Mouse (Mus musculus): ENCODE data around the gene Tmem183a. TPM values are rescaled to one million over a fixed set of nuclear protein-coding genes. Genes with fewer than 3 reads are reported as not detected.

The Tmem183a gene
- polyA plus RNA-seq, 1 experiment from 2014 or later = 62.9 TPM

GRCm38 (mm10) chr1:134333371-134334110 lies 28.2 kb downstream of the Tmem183a start:
- Histone ChIP-seq H3K4me3 (no peak overlapping the region), H3K4me2 (no peak overlapping the region), H3K27ac (no peak overlapping the region), H3K9me3 (replicated peaks) (no peaks in the 10 kb centered on the region), H3K27me3 (replicated peaks) (peaks cover 30% of the 10 kb centered on the region; the same call in 1 of the 2 replicates), H3K36me3 (no peaks in the 10 kb centered on the region), H3K4me1 (peaks cover 41% of the 10 kb centered on the region), H3K9ac (no peak overlapping the region)
- no peak for ATAC-seq
- WGBS (ENCODE audit: insufficient replicate concordance) = 68% methylated on average over 10 of the region's 10 CpGs

GRCm38 (mm10) chr1:134332770-134333271 lies 29.0 kb downstream of the Tmem183a start, which contains the start of gene Ppfia4:
TSS of gene Ppfia4 (minus strand) at chr1:134332928.
- no peak for ATAC-seq
- no peak within 1 kb of the TSS for H3K27ac ChIP-seq
- no peak within 1 kb of the TSS for H3K9ac ChIP-seq
- peaks cover 41% of the 10 kb centered on the region for H3K4me1 ChIP-seq
- no peak within 1 kb of the TSS for H3K4me3 ChIP-seq
- peaks cover 36% of the 10 kb centered on the region for H3K27me3 ChIP-seq (replicated peaks)
- no peaks in the 10 kb centered on the region for H3K36me3 ChIP-seq
- no peak within 1 kb of the TSS for H3K4me2 ChIP-seq
- H3K9me3 ChIP-seq (replicated peaks) = no peaks in the 10 kb centered on the region
- WGBS (ENCODE audit: insufficient replicate concordance) = 33% methylated on average over 13 of the region's 13 CpGs

DNA sequence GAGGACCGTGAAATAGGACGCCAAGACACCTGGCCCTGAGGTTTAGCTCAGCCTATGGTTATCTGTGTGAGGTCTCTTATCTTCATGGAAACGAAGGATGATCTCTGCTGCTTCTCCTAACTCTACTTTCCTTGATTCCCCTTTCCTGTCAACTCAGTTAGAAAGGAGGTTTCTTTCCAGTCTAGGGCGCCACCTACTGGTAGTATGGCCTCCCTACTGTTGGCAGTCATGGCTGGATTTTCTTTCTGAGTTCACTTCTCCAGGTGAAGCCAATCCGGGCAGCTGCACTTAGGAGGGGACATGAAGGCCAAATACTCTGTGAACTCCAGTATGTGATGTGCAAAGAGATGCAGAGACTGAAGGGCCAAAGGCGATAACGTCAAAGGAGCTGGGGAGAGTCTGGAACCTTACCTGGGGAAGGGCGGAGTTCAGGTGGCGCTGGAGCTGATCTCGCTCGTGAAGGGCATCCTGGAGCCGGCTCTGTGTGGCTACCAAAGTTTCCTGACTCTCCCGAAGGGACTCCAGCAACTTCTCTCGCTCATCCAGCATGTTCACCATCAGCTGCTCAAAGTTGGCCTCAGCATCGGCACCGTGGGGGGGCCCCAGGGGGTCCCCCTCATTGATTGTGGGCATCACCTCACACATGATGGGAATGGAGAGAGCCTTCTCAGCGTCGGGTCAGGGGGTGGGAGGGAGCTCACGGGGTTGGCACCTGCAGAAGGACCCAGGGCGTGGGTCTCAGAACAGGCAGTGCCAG lies 29.7 kb downstream of the Tmem183a start:
- Histone ChIP-seq H3K9ac (no peak overlapping the region), H3K4me1 (peaks cover 41% of the 10 kb centered on the region), H3K9me3 (replicated peaks) (no peaks in the 10 kb centered on the region), H3K4me2 (no peak overlapping the region), H3K4me3 (no peak overlapping the region), H3K27ac (no peak overlapping the region), H3K27me3 (replicated peaks) (peaks cover 36% of the 10 kb centered on the region), H3K36me3 (no peaks in the 10 kb centered on the region)
- WGBS (ENCODE audit: insufficient replicate concordance) = 42% methylated on average over 20 of the region's 20 CpGs
- no peak for ATAC-seq

GRCm38 (mm10) chr1:134326841-134327346 lies 34.9 kb downstream of the Tmem183a start:
- WGBS (ENCODE audit: insufficient replicate concordance) = 68% methylated on average over 12 of the region's 12 CpGs
- Histone ChIP-seq H3K4me2 (no peak overlapping the region), H3K36me3 (no peaks in the 10 kb centered on the region), H3K9ac (no peak overlapping the region), H3K4me3 (no peak overlapping the region), H3K4me1 (no peaks in the 10 kb centered on the region), H3K9me3 (replicated peaks) (no peaks in the 10 kb centered on the region), H3K27me3 (replicated peaks) (peaks cover 26% of the 10 kb centered on the region), H3K27ac (no peak overlapping the region)
- ATAC-seq = no peak

- Histone ChIP-seq H3K9ac (no peak overlapping the region), H3K4me2 (no peak overlapping the region), H3K9me3 (replicated peaks) (no peaks in the 10 kb centered on the region), H3K27ac (no peak overlapping the region), H3K27me3 (replicated peaks) (0 out of 2 replicates have a peak, but pooled peaks cover 6% of the 10 kb centered on the region), H3K4me1 (no peaks in the 10 kb centered on the region), H3K4me3 (no peak overlapping the region), H3K36me3 (no peaks in the 10 kb centered on the region)
- 69% methylated on average over 6 of the region's 6 CpGs for WGBS (ENCODE audit: insufficient replicate concordance)
- ATAC-seq = no peak
Observed at GRCm38 (mm10) chr1:134322591-134322990, 39.2 kb downstream of the Tmem183a start.

- Histone ChIP-seq H3K9me3 (replicated peaks) (no peaks in the 10 kb centered on the region), H3K27me3 (replicated peaks) (0 out of 2 replicates have a peak, but pooled peaks cover 6% of the 10 kb centered on the region), H3K36me3 (no peaks in the 10 kb centered on the region), H3K4me2 (no peak overlapping the region), H3K9ac (no peak overlapping the region), H3K4me3 (no peak overlapping the region), H3K4me1 (no peaks in the 10 kb centered on the region), H3K27ac (no peak overlapping the region)
- ATAC-seq = no peak
- 66% methylated on average over 14 of the region's 14 CpGs for WGBS (ENCODE audit: insufficient replicate concordance)
Observed at GRCm38 (mm10) chr1:134320691-134321301, 41.0 kb downstream of the Tmem183a start.

DNA sequence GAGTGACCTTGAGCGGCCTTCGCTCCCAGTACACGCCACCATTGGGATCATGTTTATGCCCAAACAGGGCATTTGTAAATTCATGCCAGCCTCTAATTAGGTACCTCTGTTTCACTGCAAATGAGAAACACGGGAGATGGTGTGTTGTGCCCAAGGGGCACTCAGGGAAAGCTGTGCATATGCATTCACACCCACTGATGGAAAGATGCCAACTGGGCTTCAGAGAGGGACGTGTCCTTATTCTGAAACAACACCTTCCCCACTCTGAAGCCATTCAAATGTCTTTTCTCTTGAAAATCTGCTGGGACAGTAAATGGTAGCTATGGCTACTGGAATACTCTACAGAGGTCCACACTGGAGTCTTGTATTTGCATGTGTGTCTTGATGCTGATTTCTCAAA lies 43.5 kb downstream of the Tmem183a start:
- Histone ChIP-seq H3K4me3 (no peak overlapping the region), H3K9me3 (replicated peaks) (no peaks in the 10 kb centered on the region), H3K27me3 (replicated peaks) (0 out of 2 replicates have a peak, but pooled peaks cover 6% of the 10 kb centered on the region), H3K4me2 (no peak overlapping the region), H3K36me3 (no peaks in the 10 kb centered on the region), H3K27ac (no peak overlapping the region), H3K4me1 (no peaks in the 10 kb centered on the region), H3K9ac (no peak overlapping the region)
- no peak for ATAC-seq
- WGBS (ENCODE audit: insufficient replicate concordance) = 74% methylated on average over 5 of the region's 5 CpGs

DNA sequence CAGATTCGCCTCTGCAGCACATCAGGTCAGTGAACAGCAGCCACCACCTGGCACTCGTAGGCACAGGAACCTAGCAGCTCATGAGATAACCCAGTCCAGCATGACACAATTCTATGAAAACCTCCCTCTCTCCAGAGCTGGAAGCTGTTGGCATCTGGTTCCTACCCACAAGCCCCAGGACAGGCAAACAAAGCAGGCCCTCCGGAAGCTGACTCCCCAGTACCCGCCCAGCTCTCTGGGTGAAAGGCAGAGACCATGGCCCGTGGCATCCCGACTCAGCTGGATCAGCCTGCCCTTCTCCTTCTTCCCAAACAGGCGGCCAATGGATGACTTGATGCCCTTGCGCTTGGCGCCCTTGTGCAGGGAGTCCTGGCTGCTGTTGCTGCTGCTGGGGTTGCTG lies 45.4 kb downstream of the Tmem183a start:
- Histone ChIP-seq H3K9ac (no peak overlapping the region), H3K36me3 (no peaks in the 10 kb centered on the region), H3K9me3 (replicated peaks) (no peaks in the 10 kb centered on the region), H3K4me3 (no peak overlapping the region), H3K27me3 (replicated peaks) (no peaks in the 10 kb centered on the region), H3K4me2 (no peak overlapping the region), H3K4me1 (no peaks in the 10 kb centered on the region), H3K27ac (no peak overlapping the region)
- WGBS (ENCODE audit: insufficient replicate concordance) = 68% methylated on average over 9 of the region's 9 CpGs
- ATAC-seq = no peak

GRCm38 (mm10) chr1:134315181-134315580 lies 46.6 kb downstream of the Tmem183a start:
- Histone ChIP-seq H3K27me3 (replicated peaks) (no peaks in the 10 kb centered on the region; the same call in 1 of the 2 replicates), H3K4me2 (no peak overlapping the region), H3K27ac (no peak overlapping the region), H3K4me1 (no peaks in the 10 kb centered on the region), H3K9me3 (replicated peaks) (no peaks in the 10 kb centered on the region), H3K36me3 (no peaks in the 10 kb centered on the region), H3K9ac (no peak overlapping the region), H3K4me3 (no peak overlapping the region)
- no peak for ATAC-seq
- 55% methylated on average over 5 of the region's 5 CpGs for WGBS (ENCODE audit: insufficient replicate concordance)

- WGBS (ENCODE audit: insufficient replicate concordance) = 73% methylated on average over 7 of the region's 7 CpGs
- no peak for ATAC-seq
- H3K4me3 ChIP-seq = no peak overlapping the region
Observed at GRCm38 (mm10) chr1:134311760-134312159, 50.0 kb downstream of the Tmem183a start.

GRCm38 (mm10) chr1:134310729-134311128 lies 51.0 kb downstream of the Tmem183a start:
- Histone ChIP-seq H3K4me1 (no peaks in the 10 kb centered on the region), H3K36me3 (no peaks in the 10 kb centered on the region), H3K9ac (no peak overlapping the region), H3K27me3 (replicated peaks) (no peaks in the 10 kb centered on the region; the same call in 1 of the 2 replicates), H3K4me2 (no peak overlapping the region), H3K27ac (no peak overlapping the region), H3K4me3 (no peak overlapping the region), H3K9me3 (replicated peaks) (no peaks in the 10 kb centered on the region)
- ATAC-seq = no peak
- 81% methylated on average over 3 of the region's 3 CpGs for WGBS (ENCODE audit: insufficient replicate concordance)

More at GRCm38 (mm10) chr1:134311760-134312159, 50.0 kb downstream of the Tmem183a start:
- no peaks in the 10 kb centered on the region for H3K4me1 ChIP-seq
- no peak overlapping the region for H3K9ac ChIP-seq
- H3K27me3 ChIP-seq (replicated peaks) = no peaks in the 10 kb centered on the region; the same call in 1 of the 2 replicates
- H3K4me2 ChIP-seq = no peak overlapping the region
- H3K27ac ChIP-seq = no peak overlapping the region
- H3K36me3 ChIP-seq = no peaks in the 10 kb centered on the region
- H3K9me3 ChIP-seq (replicated peaks) = no peaks in the 10 kb centered on the region
